ENCODE assay signal across 8 mouse cellular contexts in the genomic region with DNA sequence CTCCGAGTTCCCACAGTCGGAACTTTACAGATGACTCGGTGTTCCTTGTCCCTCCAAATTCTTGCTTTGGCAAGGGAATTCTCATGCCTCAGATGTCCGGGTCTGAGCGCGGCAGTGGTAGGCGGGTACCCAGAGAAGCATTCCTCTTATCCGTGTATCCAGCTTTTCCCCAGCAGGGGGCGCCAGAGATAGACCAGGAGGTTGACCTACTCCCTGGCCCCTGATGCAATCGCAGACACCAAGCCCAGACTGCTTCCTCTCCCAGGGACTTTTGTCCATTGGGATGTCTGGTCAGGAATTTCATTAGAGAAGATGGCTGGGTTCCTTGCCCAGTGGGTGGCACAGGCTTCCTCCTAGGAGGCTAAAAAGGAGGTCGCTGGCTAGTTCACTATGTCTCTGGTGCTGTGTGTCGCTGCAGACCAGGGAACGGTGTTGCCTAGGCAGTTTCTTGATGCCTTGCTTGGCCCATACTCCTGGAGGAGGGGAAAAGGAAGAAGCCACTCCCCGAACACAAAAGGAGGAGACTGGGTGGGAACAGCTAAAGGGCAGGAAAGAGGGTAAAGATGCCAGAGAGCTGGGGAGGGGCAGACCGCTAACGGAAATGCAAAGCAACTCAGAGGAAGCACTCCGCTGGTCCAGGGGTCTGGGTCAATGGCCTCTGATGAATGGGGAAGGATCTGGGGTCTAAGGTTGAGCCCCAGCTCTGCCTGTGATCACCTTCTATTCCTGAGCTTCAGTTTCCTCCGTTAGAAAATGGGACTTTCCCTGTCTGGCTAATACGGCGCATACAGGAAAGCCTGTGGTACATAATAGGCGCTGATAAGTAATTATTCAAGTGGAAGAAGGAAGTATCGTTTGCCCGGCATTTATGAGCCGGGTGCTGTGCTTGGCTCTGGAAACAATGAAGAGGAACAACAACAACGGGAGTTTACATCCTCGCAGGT. TPM values are rescaled to one million over a fixed set of nuclear protein-coding genes. Genes with fewer than 3 reads are reported as not detected.
A peak's percentile ranks its signal among the peaks of the same experiment; 100 is the strongest.
DNase-seq lines count a peak whose midpoint lies in the region; ATAC-seq and TF ChIP-seq lines count a peak whose summit lies in the region.

No protein-coding gene starts in this region.

- 15% methylated on average over 26 of the region's 26 CpGs for WGBS in forebrain, embryonic 15.5 days
- WGBS in liver, postnatal 0 days (ENCODE audit: insufficient replicate concordance) = 12% methylated on average over 26 of the region's 26 CpGs
- WGBS in neural tube, embryonic 14.5 days = 12% methylated on average over 26 of the region's 26 CpGs

- H3K4me1 ChIP-seq in forebrain, embryonic 15.5 days = peaks cover 48% of the 10 kb centered on the region
- peaks cover 9% of the 10 kb centered on the region for H3K4me1 ChIP-seq in liver, postnatal 0 days (ENCODE audit: insufficient read depth)
- H3K4me1 ChIP-seq in neural tube, embryonic 14.5 days (ENCODE audit: control insufficient read depth, insufficient read depth, low read length) = peaks cover 25% of the 10 kb centered on the region

- no peak overlapping the region for H3K9ac ChIP-seq in forebrain, embryonic 15.5 days (replicated peaks)
- H3K9ac ChIP-seq in liver, postnatal 0 days (replicated peaks) = no peak overlapping the region
- no peak overlapping the region for H3K9ac ChIP-seq in neural tube, embryonic 14.5 days (replicated peaks; ENCODE audit: low read depth, low read length)

- no peaks in the 10 kb centered on the region for H3K9me3 ChIP-seq in forebrain, embryonic 15.5 days
- H3K9me3 ChIP-seq in liver, postnatal 0 days (ENCODE audit: low read length) = no peaks in the 10 kb centered on the region
- H3K9me3 ChIP-seq in neural tube, embryonic 14.5 days (ENCODE audit: control insufficient read depth, low read length) = no peaks in the 10 kb centered on the region

- no peak overlapping the region for H3K4me3 ChIP-seq in forebrain, embryonic 15.5 days
- H3K4me3 ChIP-seq in liver, postnatal 0 days (ENCODE audit: low read depth, low read length) = peak overlapping the region; percentile 15; the same call in 1 of the 2 replicates
- no peak overlapping the region for H3K4me3 ChIP-seq in neural tube, embryonic 14.5 days (ENCODE audit: low read depth, low read length)

- H3K36me3 ChIP-seq in forebrain, embryonic 15.5 days = no peaks in the 10 kb centered on the region
- no peaks in the 10 kb centered on the region for H3K36me3 ChIP-seq in liver, postnatal 0 days (replicated peaks; ENCODE audit: insufficient read depth, low read length)
- no peaks in the 10 kb centered on the region for H3K36me3 ChIP-seq in neural tube, embryonic 14.5 days (ENCODE audit: control insufficient read depth, insufficient read depth, low read length)

- intact Hi-C loops in heart, postnatal 25 days (cut with DNase I) = loop anchor here (1.0 to 5.0 kb wide), 3 partner anchors 48 to 210 kb away; a partner anchor contains a TSS

- ATAC-seq in forebrain, embryonic 15.5 days (replicated peaks) = peak; percentile 59
- ATAC-seq in liver, postnatal 0 days = peak; percentile 87
- ATAC-seq in neural tube, embryonic 14.5 days (ENCODE audit: low read depth) = peak; percentile 78

- TF ChIP-seq CTCF in liver, postnatal 0 days (IDR thresholded peaks at IDR 0.05; ENCODE audit: low read depth) = peak; percentile 95

- peak overlapping the region; percentile 29 for H3K4me2 ChIP-seq in forebrain, embryonic 15.5 days (replicated peaks)
- peak overlapping the region; percentile 61 for H3K4me2 ChIP-seq in liver, postnatal 0 days (ENCODE audit: low read depth, low read length)
- H3K4me2 ChIP-seq in neural tube, embryonic 14.5 days (ENCODE audit: low read depth, low read length) = peak overlapping the region; percentile 32

- H3K27me3 ChIP-seq in forebrain, embryonic 15.5 days = peaks cover 15% of the 10 kb centered on the region; the same call in 1 of the 2 replicates
- peaks cover 71% of the 10 kb centered on the region for H3K27me3 ChIP-seq in liver, postnatal 0 days (ENCODE audit: insufficient read depth, low read length)
- no peaks in the 10 kb centered on the region for H3K27me3 ChIP-seq in neural tube, embryonic 14.5 days (ENCODE audit: control insufficient read depth, insufficient read depth, low read length)

- peak; percentile 96 for DNase-seq in ES-CJ7 (ENCODE audit: low read depth, low spot score)
- peak; percentile 95 for DNase-seq in cerebellum, adult 11 months
- peak; percentile 88 for DNase-seq in heart, postnatal 25 days (ENCODE audit: low spot score)
- peak; percentile 94 for DNase-seq in layer of hippocampus, adult 11-12 months (ENCODE audit: low spot score)
- peak; percentile 92 for DNase-seq in liver, postnatal 0 days
- DNase-seq in testis, postnatal 10 days (ENCODE audit: low spot score) = peak; percentile 96

- H3K27ac ChIP-seq in forebrain, embryonic 15.5 days (replicated peaks) = peak overlapping the region; percentile 66
- H3K27ac ChIP-seq in liver, postnatal 0 days (ENCODE audit: low read depth) = no peak overlapping the region
- peak overlapping the region; percentile 65 for H3K27ac ChIP-seq in neural tube, embryonic 14.5 days (ENCODE audit: low read depth, low read length)

- TF ChIP-seq EP300 in liver, postnatal 0 days (IDR thresholded peaks at IDR 0.05; ENCODE audit: low read depth) = no peak

RNA-seq across cellular contexts. Expression of a gene that starts 6.7 kb away (rescaled TPM):
- 9.2 and 9.8 TPM in 2 replicates for polyA plus RNA-seq in forebrain, embryonic 15.5 days (2015; fragmentation: Nextera tagmentation; extraction: Ambion mirVana)
- 1 to 10 TPM; 2.7 to 3.0 TPM for total RNA-seq in heart, postnatal 25 days (2021)
- polyA plus RNA-seq in liver, postnatal 0 days (2015; fragmentation: Nextera tagmentation; extraction: Ambion mirVana) = not detected in 2 replicates
- 28.1 and 30.3 TPM in 2 replicates for polyA plus RNA-seq in neural tube, embryonic 14.5 days (2014; fragmentation: Nextera tagmentation; extraction: Ambion mirVana)

RNA-seq across cellular contexts. Expression of a gene that starts 29.5 kb away (rescaled TPM):
- 22.7 and 27.7 TPM in 2 replicates for polyA plus RNA-seq in forebrain, embryonic 15.5 days (2015; fragmentation: Nextera tagmentation; extraction: Ambion mirVana)
- 10 to 100 TPM; 74.6 to 75.8 TPM for total RNA-seq in heart, postnatal 25 days (2021)
- 8.2 and 10.1 TPM in 2 replicates for polyA plus RNA-seq in liver, postnatal 0 days (2015; fragmentation: Nextera tagmentation; extraction: Ambion mirVana)
- 23.9 and 26.2 TPM in 2 replicates for polyA plus RNA-seq in neural tube, embryonic 14.5 days (2014; fragmentation: Nextera tagmentation; extraction: Ambion mirVana)

RNA-seq across cellular contexts. Expression of a gene that starts 48.2 kb away (rescaled TPM):
- polyA plus RNA-seq in forebrain, embryonic 15.5 days (2015; fragmentation: Nextera tagmentation; extraction: Ambion mirVana) = 96.9 and 98.6 TPM in 2 replicates
- 10 to 100 TPM; 31.6 to 37.8 TPM for total RNA-seq in heart, postnatal 25 days (2021)
- 58.7 and 61.8 TPM in 2 replicates for polyA plus RNA-seq in liver, postnatal 0 days (2015; fragmentation: Nextera tagmentation; extraction: Ambion mirVana)
- polyA plus RNA-seq in neural tube, embryonic 14.5 days (2014; fragmentation: Nextera tagmentation; extraction: Ambion mirVana) = 116 and 121 TPM in 2 replicates

RNA-seq across cellular contexts. Expression of a gene that starts 52.7 kb away (rescaled TPM):
- polyA plus RNA-seq in forebrain, embryonic 15.5 days (2015; fragmentation: Nextera tagmentation; extraction: Ambion mirVana) = 44.4 and 46.2 TPM in 2 replicates
- total RNA-seq in heart, postnatal 25 days (2021) = 10 to 100 TPM; 18.9 to 21.9 TPM
- 6.9 and 8.0 TPM in 2 replicates for polyA plus RNA-seq in liver, postnatal 0 days (2015; fragmentation: Nextera tagmentation; extraction: Ambion mirVana)
- polyA plus RNA-seq in neural tube, embryonic 14.5 days (2014; fragmentation: Nextera tagmentation; extraction: Ambion mirVana) = 27.9 and 33.9 TPM in 2 replicates
